Mouse (Mus musculus) heart, embryonic 10.5 days (tissue): ENCODE data around the gene Teddm2. TPM values are rescaled to one million over a fixed set of nuclear protein-coding genes. Genes with fewer than 3 reads are reported as not detected.
A peak's percentile ranks its signal among the peaks of the same experiment; 100 is the strongest.

ENCODE experiments used
- DNase-seq: peaks from one replicate; pipeline ENCODE4 v3.0.0-alpha.2; 2017; ENCODE audit warnings: low spot score
- H3K27ac ChIP-seq: fragments of 300-500 bp; sonication (generic); 2 replicates; pipeline ENCODE4 v1.5.1; 2016; ENCODE audit warnings: mild to moderate bottlenecking
- H3K27me3 ChIP-seq: fragments of 300-500 bp; sonication (generic); 2 replicates; pipeline ENCODE4 v1.6.1; 2016; ENCODE audit warnings: mild to moderate bottlenecking; ENCODE audit not compliant: poor library complexity, insufficient read depth, severe bottlenecking
- H3K36me3 ChIP-seq: fragments of 300-500 bp; sonication (generic); 2 replicates; pipeline ENCODE4 v1.6.1; 2016; ENCODE audit warnings: mild to moderate bottlenecking, moderate library complexity
- H3K4me1 ChIP-seq: fragments of 300-500 bp; sonication (generic); 2 replicates; pipeline ENCODE4 v1.6.1; 2016; ENCODE audit warnings: mild to moderate bottlenecking
- H3K4me3 ChIP-seq: fragments of 300-500 bp; sonication (generic); 2 replicates; pipeline ENCODE4 v1.5.1; 2016; ENCODE audit warnings: mild to moderate bottlenecking, moderate library complexity
- H3K9me3 ChIP-seq: fragments of 300-500 bp; sonication (generic); 2 replicates; pipeline ENCODE4 v1.6.1; 2016; ENCODE audit warnings: mild to moderate bottlenecking, moderate library complexity
- WGBS: fragments of 180-500 bp; shearing (Covaris S2); methylation state at CpG from one replicate; pipeline ENCODE4 v1.1.7; 2016; 5-methylcytosine and 5-hydroxymethylcytosine counted together
- polyA plus RNA-seq: library from polyadenylated mRNA; unstranded; fragments of >200 nt; fragmentation: Nextera tagmentation; extraction: Ambion mirVana; gene quantifications from 2 replicates; pipeline ENCODE4 v1.2.1, GENCODE M21; 2016

The Teddm2 gene
- polyA plus RNA-seq, 1 experiment from 2014 or later, result 0.34 TPM

DNA sequence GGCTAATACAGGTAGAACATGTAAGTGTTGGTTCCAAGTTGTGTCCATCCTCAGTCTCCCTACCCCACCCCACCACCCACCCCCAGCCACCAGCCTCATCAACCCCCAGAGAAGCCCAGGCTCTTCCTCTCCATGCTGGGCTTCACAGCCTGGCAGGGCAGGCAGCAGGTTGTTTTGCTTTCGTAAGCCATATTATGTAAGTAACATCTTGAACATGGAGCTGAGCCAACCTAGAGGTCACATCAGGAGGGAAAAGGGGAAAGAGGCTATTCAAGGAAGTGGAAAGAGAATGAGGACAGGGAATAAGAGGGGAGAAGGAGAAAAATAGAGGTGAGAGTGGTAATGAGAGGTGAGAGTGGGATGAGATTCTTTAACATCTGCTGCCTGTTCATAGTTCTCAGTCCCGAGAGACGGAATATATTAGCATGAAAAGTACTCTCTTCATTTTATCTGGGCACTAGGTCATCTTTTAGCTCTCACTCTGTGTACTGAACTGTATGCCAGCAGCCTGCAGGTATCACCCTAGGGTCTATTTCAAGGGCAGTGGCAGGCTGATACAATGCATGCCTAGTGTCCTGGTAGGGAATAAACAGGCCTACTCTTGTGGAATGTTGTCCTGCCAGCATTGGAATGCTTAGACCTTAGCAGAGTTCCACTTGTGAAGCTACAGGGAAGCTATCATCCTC, 18.6 kb upstream of the Teddm2 start:
- WGBS, result 69% methylated on average over 3 of the region's 3 CpGs
- Histone ChIP-seq H3K36me3 (no peaks in the 10 kb centered on the region), H3K27ac (peak overlapping the region; percentile 56; the same call in 1 of the 2 replicates), H3K9me3 (no peaks in the 10 kb centered on the region), H3K27me3 (no peaks in the 10 kb centered on the region), H3K4me1 (peaks cover 25% of the 10 kb centered on the region), H3K4me3 (no peak overlapping the region)
- DNase-seq, result no peak

GRCm38 (mm10) chr1:153913869-153914268, 13.8 kb upstream of the Teddm2 start:
- Histone ChIP-seq H3K27ac (no peak overlapping the region), H3K4me3 (no peak overlapping the region), H3K27me3 (no peaks in the 10 kb centered on the region), H3K36me3 (peaks cover 18% of the 10 kb centered on the region), H3K4me1 (peaks cover 6% of the 10 kb centered on the region; the same call in 1 of the 2 replicates), H3K9me3 (no peaks in the 10 kb centered on the region)
- WGBS, result 69% methylated on average over 3 of the region's 3 CpGs
- no peak for DNase-seq

- no peaks in the 10 kb centered on the region for H3K27me3 ChIP-seq
- no peak overlapping the region for H3K4me3 ChIP-seq
- H3K9me3 ChIP-seq, result no peaks in the 10 kb centered on the region
- peaks cover 43% of the 10 kb centered on the region for H3K36me3 ChIP-seq
- no peaks in the 10 kb centered on the region for H3K4me1 ChIP-seq
- WGBS, result 84% methylated on average over 6 of the region's 6 CpGs
- DNase-seq, result no peak
- no peak overlapping the region for H3K27ac ChIP-seq
These were observed 11.3 kb upstream of the Teddm2 start for GRCm38 (mm10) chr1:153911276-153911795.

DNA sequence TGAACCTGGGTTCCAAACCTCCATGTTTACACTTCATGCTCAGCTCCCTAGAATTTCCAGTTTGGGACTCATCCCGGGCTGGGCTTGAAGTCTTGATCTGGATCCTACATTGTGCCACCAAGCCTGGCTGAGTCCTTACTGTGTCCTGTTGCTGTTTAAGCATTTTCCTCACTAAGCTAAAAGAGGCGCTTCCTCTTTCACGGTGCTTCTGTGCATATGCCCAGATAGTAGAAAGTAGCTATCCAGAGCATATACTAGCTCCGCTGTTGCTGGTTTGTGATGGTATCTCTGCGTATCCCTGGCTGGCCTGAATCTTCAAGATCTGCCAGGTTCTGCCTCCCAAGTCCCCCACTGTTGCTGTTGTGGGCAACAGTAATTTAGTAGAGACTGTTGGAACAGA, 10.4 kb upstream of the Teddm2 start:
- DNase-seq, result no peak
- H3K4me3 ChIP-seq, result no peak overlapping the region
- H3K27ac ChIP-seq, result no peak overlapping the region
- H3K36me3 ChIP-seq, result peaks cover 52% of the 10 kb centered on the region
- H3K27me3 ChIP-seq, result no peaks in the 10 kb centered on the region
- 89% methylated on average over 5 of the region's 5 CpGs for WGBS
- H3K9me3 ChIP-seq, result no peaks in the 10 kb centered on the region
- no peaks in the 10 kb centered on the region for H3K4me1 ChIP-seq

DNA sequence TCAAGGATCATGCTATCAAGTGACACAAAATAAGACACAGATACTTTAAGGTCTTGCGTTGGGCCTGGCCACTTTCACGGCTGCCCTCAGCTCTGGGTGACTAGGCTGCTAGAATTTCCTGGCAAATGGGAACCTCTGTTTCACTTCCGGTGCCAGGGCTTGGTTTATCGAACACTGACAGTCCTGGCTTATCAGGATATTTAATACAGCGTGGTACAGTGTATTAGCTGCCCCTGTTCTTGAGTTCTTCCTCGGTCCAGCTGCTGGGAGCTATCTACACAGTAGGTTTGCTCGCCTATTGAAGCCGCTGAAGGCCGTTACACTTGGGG, 9.9 kb upstream of the Teddm2 start:
- Histone ChIP-seq H3K9me3 (no peaks in the 10 kb centered on the region), H3K36me3 (peaks cover 57% of the 10 kb centered on the region), H3K27ac (no peak overlapping the region), H3K4me3 (no peak overlapping the region), H3K4me1 (no peaks in the 10 kb centered on the region), H3K27me3 (no peaks in the 10 kb centered on the region)
- WGBS, result 91% methylated on average over 9 of the region's 9 CpGs
- no peak for DNase-seq

DNA sequence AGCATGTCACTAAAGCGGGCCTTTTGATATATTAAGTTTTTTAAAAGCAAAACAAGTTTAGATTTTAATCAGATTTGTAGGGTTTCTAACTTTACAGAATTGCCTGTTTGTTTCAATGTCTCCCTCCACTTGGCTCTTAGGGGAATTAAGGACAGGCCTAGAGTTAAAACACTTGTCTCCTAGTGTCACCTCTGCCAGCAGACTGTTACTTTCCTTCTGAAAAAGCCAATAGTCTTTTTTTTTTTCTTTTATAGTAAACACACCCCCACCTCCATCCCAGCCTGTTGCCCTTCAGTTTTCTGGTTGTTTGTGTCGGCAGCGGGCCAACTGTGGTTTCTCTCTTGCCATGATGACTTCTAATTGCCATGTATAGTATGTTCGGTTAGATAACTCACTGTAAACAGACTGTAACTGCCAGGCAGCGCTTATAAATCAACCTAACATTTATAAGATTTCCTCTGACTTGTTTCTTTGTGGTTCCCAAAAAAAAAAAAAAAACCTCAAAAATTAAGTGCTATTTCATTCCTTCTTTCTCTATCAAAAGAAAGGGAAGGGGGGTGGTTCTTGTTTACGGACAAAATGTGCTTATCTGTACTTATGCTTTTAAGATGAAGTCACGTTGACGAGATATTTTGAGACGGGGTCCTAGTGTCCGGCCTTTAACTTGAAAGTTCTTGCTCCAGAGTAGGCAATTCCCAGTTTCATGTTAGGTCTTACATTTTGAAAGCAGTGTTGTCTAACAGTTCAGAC, 9.4 kb upstream of the Teddm2 start:
- no peaks in the 10 kb centered on the region for H3K9me3 ChIP-seq
- no peaks in the 10 kb centered on the region for H3K4me1 ChIP-seq
- H3K27me3 ChIP-seq, result no peaks in the 10 kb centered on the region
- H3K36me3 ChIP-seq, result peaks cover 63% of the 10 kb centered on the region
- 86% methylated on average over 10 of the region's 10 CpGs for WGBS
- no peak overlapping the region for H3K4me3 ChIP-seq
- no peak overlapping the region for H3K27ac ChIP-seq
- no peak for DNase-seq

DNA sequence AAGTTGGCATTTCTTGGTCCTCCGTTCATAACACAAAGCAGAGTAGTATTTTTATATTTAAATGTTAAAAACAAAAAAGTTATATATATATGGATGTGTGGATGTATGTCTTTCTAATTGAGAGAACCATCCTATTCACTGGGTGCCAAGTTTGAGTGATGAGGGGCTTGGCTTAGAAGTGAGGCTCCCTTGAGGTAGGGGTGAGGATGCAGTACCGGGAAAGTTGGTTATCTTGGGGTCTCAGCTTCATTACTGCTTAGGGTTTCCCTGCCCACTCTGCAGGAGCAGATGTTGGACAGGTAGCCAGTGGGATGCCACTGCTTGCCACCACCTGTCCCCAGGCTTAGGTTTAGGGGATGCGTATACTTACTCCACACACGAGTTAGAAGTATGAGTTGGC, 8.7 kb upstream of the Teddm2 start:
- no peak for DNase-seq
- WGBS, result 89% methylated on average over 4 of the region's 4 CpGs
- peaks cover 69% of the 10 kb centered on the region for H3K36me3 ChIP-seq
- H3K27ac ChIP-seq, result no peak overlapping the region
- no peaks in the 10 kb centered on the region for H3K27me3 ChIP-seq
- H3K4me1 ChIP-seq, result no peaks in the 10 kb centered on the region
- H3K9me3 ChIP-seq, result no peaks in the 10 kb centered on the region
- H3K4me3 ChIP-seq, result no peak overlapping the region

DNA sequence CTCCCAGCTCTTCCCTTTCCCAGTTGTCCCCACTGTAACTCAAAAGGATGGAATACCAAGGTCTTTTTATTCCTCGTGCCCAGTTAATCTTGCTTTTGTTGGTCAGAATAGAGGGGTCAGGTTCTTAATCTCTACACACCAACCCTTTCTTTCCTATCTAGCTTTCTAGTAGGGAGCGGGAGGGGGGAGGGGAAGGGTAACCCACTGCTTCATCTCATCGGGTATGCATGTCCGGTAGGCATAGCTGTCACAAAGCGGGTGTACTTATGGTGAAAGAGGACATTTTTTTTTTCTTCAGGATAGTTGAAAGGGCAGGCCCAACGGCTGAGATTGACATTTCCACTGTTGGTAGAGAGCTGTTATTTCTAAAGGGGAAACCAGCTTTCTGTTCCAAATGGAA, 8.2 kb upstream of the Teddm2 start:
- Histone ChIP-seq H3K4me3 (no peak overlapping the region), H3K27me3 (no peaks in the 10 kb centered on the region), H3K36me3 (peaks cover 74% of the 10 kb centered on the region), H3K9me3 (no peaks in the 10 kb centered on the region), H3K4me1 (no peaks in the 10 kb centered on the region), H3K27ac (no peak overlapping the region)
- no peak for DNase-seq
- WGBS, result 83% methylated on average over 6 of the region's 6 CpGs

DNA sequence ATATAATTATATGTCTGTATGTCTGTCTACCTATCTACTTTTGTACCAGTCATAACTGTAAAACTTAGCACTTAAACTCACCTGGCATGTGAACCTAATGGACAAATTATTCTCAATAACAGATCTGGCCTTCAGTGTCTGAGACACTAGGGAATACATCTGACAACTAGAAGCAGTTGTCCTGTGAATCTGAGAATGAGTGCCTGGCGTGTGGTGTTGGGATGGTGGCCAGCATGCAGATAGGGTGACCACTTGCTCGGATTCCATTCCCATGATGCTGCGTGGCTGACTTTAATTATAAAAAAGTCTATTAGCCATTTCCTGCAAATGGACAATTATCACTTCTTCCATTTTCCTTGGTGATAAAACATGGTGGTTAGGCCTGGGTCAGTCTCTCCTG, 5.9 kb upstream of the Teddm2 start:
- H3K36me3 ChIP-seq, result peaks cover 76% of the 10 kb centered on the region
- H3K4me1 ChIP-seq, result peaks cover 8% of the 10 kb centered on the region
- WGBS, result 89% methylated on average over 3 of the region's 3 CpGs

GRCm38 (mm10) chr1:153904236-153904635, 4.2 kb upstream of the Teddm2 start:
- peaks cover 66% of the 10 kb centered on the region for H3K36me3 ChIP-seq
- no peaks in the 10 kb centered on the region for H3K27me3 ChIP-seq
- H3K9me3 ChIP-seq, result no peaks in the 10 kb centered on the region
- H3K4me1 ChIP-seq, result peaks cover 9% of the 10 kb centered on the region
- H3K4me3 ChIP-seq, result no peak overlapping the region
- no peak overlapping the region for H3K27ac ChIP-seq
- no peak for DNase-seq
- WGBS, result 97% methylated on average over 14 of the region's 14 CpGs

More for the DNA sequence above, 5.9 kb upstream of the Teddm2 start:
- H3K4me3 ChIP-seq, result no peak overlapping the region
- H3K27me3 ChIP-seq, result no peaks in the 10 kb centered on the region
- H3K9me3 ChIP-seq, result no peaks in the 10 kb centered on the region
- H3K27ac ChIP-seq, result no peak overlapping the region
- no peak for DNase-seq

- WGBS, result 90% methylated on average over 13 of the region's 13 CpGs
- Histone ChIP-seq H3K4me3 (no peak overlapping the region), H3K4me1 (peaks cover 14% of the 10 kb centered on the region), H3K36me3 (peaks cover 54% of the 10 kb centered on the region), H3K27ac (no peak overlapping the region), H3K27me3 (no peaks in the 10 kb centered on the region), H3K9me3 (no peaks in the 10 kb centered on the region)
- no peak for DNase-seq
These were observed 3.0 kb upstream of the Teddm2 start for GRCm38 (mm10) chr1:153903006-153903405.

DNA sequence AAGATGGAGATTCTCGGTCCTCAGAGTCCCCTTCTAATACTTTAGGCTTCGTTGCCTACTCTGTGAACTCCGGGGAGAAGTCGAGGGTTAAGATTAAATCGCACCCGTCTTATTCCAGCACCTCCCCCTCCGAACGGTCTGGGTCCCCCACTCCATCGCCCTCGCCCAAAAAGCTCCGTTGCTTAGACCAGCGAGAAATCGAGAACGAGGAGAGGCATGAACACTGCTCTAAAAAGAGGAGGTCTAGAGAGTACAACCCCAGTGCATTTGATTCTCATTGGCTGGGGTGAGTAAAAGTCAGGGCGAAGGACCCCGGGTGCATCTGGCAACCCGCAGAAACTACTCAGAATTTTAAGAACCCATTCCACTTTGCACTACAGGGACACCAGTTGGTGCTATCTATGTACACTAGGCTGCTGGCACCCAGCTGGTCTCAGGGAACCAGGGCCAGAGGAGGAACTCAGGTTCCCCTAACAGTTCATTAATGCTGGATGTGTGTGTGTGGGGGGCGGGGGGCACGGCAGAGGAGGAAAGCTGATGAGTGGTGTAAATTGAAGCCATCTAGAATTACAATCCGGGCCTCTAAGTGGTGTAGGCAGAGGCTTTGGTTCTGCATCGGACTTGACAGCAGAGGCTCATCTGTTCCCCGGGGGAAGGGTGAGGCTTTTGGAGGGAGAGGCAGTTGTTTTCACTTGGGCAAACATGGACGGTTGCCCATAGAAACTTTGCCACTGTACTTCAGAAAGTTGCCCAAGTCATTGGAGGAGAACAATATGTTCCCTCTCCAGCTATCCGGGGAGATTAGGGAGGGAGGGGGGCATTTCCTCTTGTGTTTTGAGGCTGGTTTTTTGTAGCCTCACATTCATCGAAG, 1.1 kb upstream of the Teddm2 start:
- Histone ChIP-seq H3K27me3 (no peaks in the 10 kb centered on the region), H3K4me1 (peaks cover 22% of the 10 kb centered on the region), H3K4me3 (peak overlapping the region; percentile 87), H3K36me3 (peaks cover 35% of the 10 kb centered on the region), H3K27ac (peak overlapping the region; percentile 96), H3K9me3 (no peaks in the 10 kb centered on the region)
- no peak for DNase-seq
- WGBS, result 3% methylated on average over 25 of the region's 25 CpGs

GRCm38 (mm10) chr1:153900381-153900780, 353 bp upstream of the Teddm2 start:
- DNase-seq, result no peak
- peak overlapping the region; percentile 96 for H3K27ac ChIP-seq
- WGBS, result under 1% methylated on average over 35 of the region's 36 CpGs
- H3K9me3 ChIP-seq, result no peaks in the 10 kb centered on the region
- peaks cover 22% of the 10 kb centered on the region for H3K4me1 ChIP-seq
- H3K27me3 ChIP-seq, result no peaks in the 10 kb centered on the region
- peak overlapping the region; percentile 87 for H3K4me3 ChIP-seq
- H3K36me3 ChIP-seq, result peaks cover 28% of the 10 kb centered on the region
